Mouse (Mus musculus): ENCODE results near the gene Slc25a10.

GRCm38 (mm10) chr11:120492878-120493203, 1.2 kb downstream of the Slc25a10 start:
- TF ChIP-seq CTCF (conservative IDR thresholded peaks at IDR 0.05; ENCODE audit: low read length), result no peak
- TF ChIP-seq POU5F1 (IDR thresholded peaks at IDR 0.05; ENCODE audit: borderline replicate concordance, low read length), result no peak
- TF ChIP-seq NANOG (IDR thresholded peaks at IDR 0.05; ENCODE audit: borderline replicate concordance, low read length), result no peak

All from E14TG2a.4 (cell line).